Mouse (Mus musculus): ENCODE results near the gene Cmtr1. TPM values are rescaled to one million over a fixed set of nuclear protein-coding genes. Genes with fewer than 3 reads are reported as not detected.

Gene Cmtr1
- polyA plus RNA-seq, 1 experiment from 2014 or later, result 122 TPM

DNA sequence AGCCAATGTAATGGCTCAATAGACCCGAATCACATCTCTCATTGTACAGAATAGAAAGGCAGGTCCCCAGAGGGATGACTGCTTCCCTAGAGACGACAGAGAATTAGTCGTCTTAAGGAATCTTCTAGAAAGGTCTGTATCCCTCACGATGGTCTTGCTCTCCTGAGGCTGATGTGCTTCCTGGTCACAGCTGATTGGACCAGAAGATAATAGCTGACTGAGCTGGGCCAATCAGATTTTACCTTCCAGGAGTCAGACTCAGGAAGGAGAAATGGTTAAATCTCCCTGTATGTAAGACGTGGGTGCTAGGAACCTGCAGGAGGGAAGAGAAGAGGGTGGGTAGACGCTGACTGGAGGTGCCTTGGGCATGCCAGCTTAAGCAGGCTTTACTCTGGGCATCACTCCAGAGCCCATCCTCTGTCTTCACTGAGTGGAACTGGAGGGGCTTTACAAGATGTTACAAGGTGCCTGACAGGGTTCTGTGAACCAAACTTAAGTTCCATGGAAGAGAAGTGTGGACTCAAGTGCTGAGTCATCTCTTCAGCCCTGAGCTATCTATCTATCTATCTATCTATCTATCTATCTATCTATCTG, 64.7 kb downstream of the Cmtr1 start:
- no peaks in the 10 kb centered on the region for H3K4me1 ChIP-seq

GRCm38 (mm10) chr17:29728082-29728481, 67.7 kb downstream of the Cmtr1 start:
- Histone ChIP-seq H3K27me3 (no peaks in the 10 kb centered on the region), H3K9me3 (replicated peaks) (no peaks in the 10 kb centered on the region), H3K27ac (no peak overlapping the region), H3K4me1 (0 out of 2 replicates have a peak, but pooled peaks cover 5% of the 10 kb centered on the region), H3K36me3 (no peaks in the 10 kb centered on the region), H3K4me2 (no peak overlapping the region), H3K4me3 (replicated peaks) (no peak overlapping the region), H3K9ac (no peak overlapping the region)
- ATAC-seq (replicated peaks; ENCODE audit: low FRiP score), result no peak
- WGBS, result 58% methylated on average over 8 of the region's 8 CpGs

More for the DNA sequence above, 64.7 kb downstream of the Cmtr1 start:
- no peak for ATAC-seq (replicated peaks; ENCODE audit: low FRiP score)
- Histone ChIP-seq H3K4me3 (replicated peaks) (no peak overlapping the region), H3K4me2 (no peak overlapping the region), H3K9me3 (replicated peaks) (no peaks in the 10 kb centered on the region; the same call in 1 of the 2 replicates), H3K36me3 (no peaks in the 10 kb centered on the region), H3K27ac (no peak overlapping the region), H3K27me3 (no peaks in the 10 kb centered on the region), H3K9ac (no peak overlapping the region)
- 66% methylated on average over 6 of the region's 6 CpGs for WGBS

DNA sequence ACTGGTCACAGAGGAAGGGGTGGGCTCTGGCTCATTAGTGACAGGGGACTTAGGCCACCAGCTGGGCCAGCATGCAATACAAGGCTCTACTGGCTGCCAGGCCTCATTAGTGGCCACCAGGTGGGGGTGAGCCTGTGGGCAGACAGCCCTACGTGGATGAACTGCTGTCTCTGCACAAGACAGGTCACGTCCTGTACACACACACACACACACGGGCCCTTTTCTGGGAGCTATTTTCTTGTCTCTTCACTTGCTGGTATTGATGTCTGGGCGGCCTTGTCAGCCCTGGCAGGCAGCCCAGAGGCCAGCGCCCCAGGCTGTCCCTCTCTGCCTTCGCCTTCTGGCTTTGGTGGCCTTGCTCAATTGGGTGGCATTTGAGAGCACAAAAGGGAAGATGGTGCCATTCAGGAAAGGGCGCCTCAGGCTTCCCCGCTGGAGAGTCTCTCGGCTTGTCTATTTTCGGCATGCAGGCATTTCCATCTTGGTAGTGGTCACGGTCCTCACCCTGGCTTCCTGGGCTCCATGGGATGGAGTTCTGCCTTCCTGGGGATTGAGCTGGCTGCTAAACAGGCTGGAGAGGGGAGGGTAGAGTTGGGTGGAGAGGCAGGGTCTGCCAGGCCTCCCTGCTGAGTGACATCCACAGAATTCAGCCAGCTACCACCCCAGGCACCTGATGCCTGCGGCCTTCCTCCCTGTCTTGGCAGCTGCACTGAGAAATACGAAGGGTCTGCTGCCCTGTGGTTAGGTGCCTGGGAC, 70.3 kb downstream of the Cmtr1 start:
- Histone ChIP-seq H3K36me3 (no peaks in the 10 kb centered on the region), H3K4me3 (replicated peaks) (no peak overlapping the region), H3K27me3 (no peaks in the 10 kb centered on the region), H3K4me1 (0 out of 2 replicates have a peak, but pooled peaks cover 5% of the 10 kb centered on the region), H3K9me3 (replicated peaks) (no peaks in the 10 kb centered on the region), H3K27ac (no peak overlapping the region), H3K9ac (no peak overlapping the region), H3K4me2 (no peak overlapping the region)
- no peak for ATAC-seq (replicated peaks; ENCODE audit: low FRiP score)
- WGBS, result 62% methylated on average over 13 of the region's 13 CpGs

- Histone ChIP-seq H3K9ac (no peak overlapping the region), H3K36me3 (no peaks in the 10 kb centered on the region), H3K27ac (no peak overlapping the region), H3K9me3 (replicated peaks) (no peaks in the 10 kb centered on the region), H3K27me3 (no peaks in the 10 kb centered on the region), H3K4me2 (no peak overlapping the region), H3K4me1 (peaks cover 12% of the 10 kb centered on the region), H3K4me3 (replicated peaks) (no peak overlapping the region)
- 61% methylated on average over 12 of the region's 12 CpGs for WGBS
- no peak for ATAC-seq (replicated peaks; ENCODE audit: low FRiP score)
Measured at GRCm38 (mm10) chr17:29731266-29731952, 71.0 kb downstream of the Cmtr1 start.

- Histone ChIP-seq H3K36me3 (no peaks in the 10 kb centered on the region), H3K4me3 (replicated peaks) (no peak overlapping the region), H3K27me3 (0 out of 2 replicates have a peak, but pooled peaks cover 2% of the 10 kb centered on the region), H3K9me3 (replicated peaks) (no peaks in the 10 kb centered on the region), H3K4me2 (no peak overlapping the region), H3K4me1 (peaks cover 17% of the 10 kb centered on the region), H3K27ac (no peak overlapping the region), H3K9ac (no peak overlapping the region)
- no peak for ATAC-seq (replicated peaks; ENCODE audit: low FRiP score)
- 63% methylated on average over 6 of the region's 6 CpGs for WGBS
Measured at GRCm38 (mm10) chr17:29731953-29732325, 71.5 kb downstream of the Cmtr1 start.

- H3K4me3 ChIP-seq (replicated peaks), result no peak overlapping the region
- H3K4me2 ChIP-seq, result no peak overlapping the region
- H3K27ac ChIP-seq, result no peak overlapping the region
- H3K9me3 ChIP-seq (replicated peaks), result no peaks in the 10 kb centered on the region
- 73% methylated on average over 2 of the region's 2 CpGs for WGBS
- H3K27me3 ChIP-seq, result 0 out of 2 replicates have a peak, but pooled peaks cover 2% of the 10 kb centered on the region
- H3K36me3 ChIP-seq, result no peaks in the 10 kb centered on the region
- H3K4me1 ChIP-seq, result peaks cover 18% of the 10 kb centered on the region
- H3K9ac ChIP-seq, result no peak overlapping the region
- ATAC-seq (replicated peaks; ENCODE audit: low FRiP score), result no peak
Measured at GRCm38 (mm10) chr17:29732522-29732921, 72.1 kb downstream of the Cmtr1 start.

DNA sequence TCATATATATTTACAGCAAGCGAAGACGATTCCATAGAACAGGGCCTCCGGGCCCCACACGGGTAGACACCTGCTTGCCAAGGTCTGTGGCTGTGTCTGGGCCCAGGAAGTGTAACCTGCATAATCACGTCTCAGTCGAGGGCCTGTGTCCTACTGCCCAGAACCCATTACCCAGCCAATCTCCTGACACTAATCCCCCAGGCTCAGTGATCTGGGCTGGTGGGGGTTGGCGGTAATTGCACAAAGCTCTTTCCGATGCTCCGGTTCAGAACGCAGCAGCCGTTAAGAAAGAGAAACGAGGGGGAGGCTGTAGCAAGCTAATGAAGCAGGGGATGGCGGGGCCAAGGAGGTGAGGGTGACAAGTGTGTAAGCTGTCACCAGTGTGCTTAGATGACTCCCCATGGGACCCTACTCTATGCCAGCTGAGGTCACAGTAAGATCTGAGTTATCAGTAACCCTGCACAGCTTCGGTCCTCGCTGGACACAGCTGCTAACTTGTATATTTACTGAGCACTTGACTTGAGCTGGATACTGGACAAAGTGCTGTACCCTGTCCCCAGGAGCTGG, 76.1 kb downstream of the Cmtr1 start:
- Histone ChIP-seq H3K36me3 (no peaks in the 10 kb centered on the region), H3K9ac (no peak overlapping the region), H3K4me1 (peaks cover 27% of the 10 kb centered on the region), H3K4me3 (replicated peaks) (no peak overlapping the region), H3K27me3 (0 out of 2 replicates have a peak, but pooled peaks cover 5% of the 10 kb centered on the region), H3K4me2 (no peak overlapping the region), H3K27ac (no peak overlapping the region), H3K9me3 (replicated peaks) (no peaks in the 10 kb centered on the region)
- 25% methylated on average over 15 of the region's 15 CpGs for WGBS
- ATAC-seq (replicated peaks; ENCODE audit: low FRiP score), result peak; percentile 62

DNA sequence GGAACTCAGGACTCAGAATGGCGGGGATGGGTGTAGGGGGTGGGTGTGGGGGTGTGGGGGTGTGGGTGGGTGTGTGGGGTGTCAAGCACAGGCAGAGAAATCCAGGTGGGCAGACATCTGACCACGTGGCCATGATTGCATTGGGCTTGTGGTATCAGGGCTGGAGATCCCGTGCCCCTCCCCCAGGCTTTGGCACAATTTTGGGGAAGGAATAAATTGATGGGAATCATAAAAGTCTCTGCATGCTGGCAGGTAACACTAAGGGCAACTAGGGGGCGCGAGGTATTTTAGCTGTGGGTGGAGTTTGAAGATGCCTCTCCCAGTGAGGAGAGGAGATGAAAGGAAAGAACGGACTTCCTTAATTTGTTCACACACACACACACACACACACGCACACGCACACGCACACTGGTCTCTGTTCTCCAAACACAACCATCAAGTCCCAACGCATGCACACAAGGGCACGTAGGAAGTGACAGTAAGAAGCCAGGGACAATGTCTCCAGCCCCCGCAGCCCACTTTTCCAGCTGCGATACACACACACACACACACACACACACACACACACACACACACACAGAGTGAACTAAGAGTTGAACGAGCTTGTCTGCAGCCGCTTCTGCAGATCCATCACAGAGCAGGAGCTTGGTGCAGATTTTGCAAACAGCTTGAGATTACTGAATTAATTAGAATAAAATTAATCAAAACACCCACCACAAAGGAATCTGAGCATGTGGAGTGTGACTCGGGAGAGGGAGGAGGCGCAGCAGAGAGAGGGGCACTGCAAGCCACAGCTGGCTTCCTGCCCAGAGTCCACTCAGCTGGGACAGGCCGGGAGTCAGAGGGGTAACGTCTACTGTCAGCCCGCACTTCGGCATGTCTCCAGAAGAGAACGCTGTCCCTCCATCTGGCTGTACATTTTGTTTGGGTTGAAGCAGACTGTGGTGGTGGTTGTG, 77.7 kb downstream of the Cmtr1 start:
- ATAC-seq (replicated peaks; ENCODE audit: low FRiP score), result peak; percentile 65
- Histone ChIP-seq H3K27ac (peak overlapping the region; percentile 30; the same call in 1 of the 2 replicates), H3K36me3 (no peaks in the 10 kb centered on the region), H3K9me3 (replicated peaks) (no peaks in the 10 kb centered on the region), H3K27me3 (peaks cover 14% of the 10 kb centered on the region; the same call in 1 of the 2 replicates), H3K9ac (no peak overlapping the region), H3K4me3 (replicated peaks) (0 out of 2 replicates have a peak overlapping the region, but pooled peaks have one; percentile 11), H3K4me1 (peaks cover 31% of the 10 kb centered on the region), H3K4me2 (peak overlapping the region; percentile 52)
- WGBS, result 26% methylated on average over 22 of the region's 22 CpGs

GRCm38 (mm10) chr17:29747466-29747865, 87.1 kb downstream of the Cmtr1 start:
- Histone ChIP-seq H3K4me1 (peaks cover 54% of the 10 kb centered on the region), H3K9ac (no peak overlapping the region), H3K27ac (no peak overlapping the region), H3K36me3 (no peaks in the 10 kb centered on the region), H3K9me3 (replicated peaks) (no peaks in the 10 kb centered on the region), H3K4me2 (no peak overlapping the region), H3K27me3 (peaks cover 22% of the 10 kb centered on the region), H3K4me3 (replicated peaks) (no peak overlapping the region)
- no peak for ATAC-seq (replicated peaks; ENCODE audit: low FRiP score)
- 60% methylated on average over 6 of the region's 6 CpGs for WGBS

- WGBS, result 66% methylated on average over 4 of the region's 4 CpGs
- ATAC-seq (replicated peaks; ENCODE audit: low FRiP score), result no peak
- H3K4me3 ChIP-seq (replicated peaks), result no peak overlapping the region
Measured at GRCm38 (mm10) chr17:29754510-29754909, 94.1 kb downstream of the Cmtr1 start.

More at GRCm38 (mm10) chr17:29754510-29754909, 94.1 kb downstream of the Cmtr1 start:
- no peaks in the 10 kb centered on the region for H3K9me3 ChIP-seq (replicated peaks)
- H3K27ac ChIP-seq, result no peak overlapping the region
- H3K36me3 ChIP-seq, result no peaks in the 10 kb centered on the region
- peaks cover 32% of the 10 kb centered on the region for H3K4me1 ChIP-seq
- H3K27me3 ChIP-seq, result peaks cover 10% of the 10 kb centered on the region
- H3K4me2 ChIP-seq, result no peak overlapping the region
- no peak overlapping the region for H3K9ac ChIP-seq
